Mouse (Mus musculus): ENCODE measurements around the gene Fbxw8. TPM values are rescaled to one million over a fixed set of nuclear protein-coding genes. Genes with fewer than 3 reads are reported as not detected.

Fbxw8 gene
- polyA plus RNA-seq, 1 experiment: 19.6 TPM

- H3K4me1 ChIP-seq (ENCODE audit: control insufficient read depth, insufficient read depth, low read length): peaks cover 14% of the 10 kb centered on the region
- H3K27ac ChIP-seq (ENCODE audit: control insufficient read depth, insufficient read depth, low read depth, low read length): no peak overlapping the region
- no peaks in the 10 kb centered on the region for H3K36me3 ChIP-seq (ENCODE audit: control insufficient read depth, insufficient read depth, low read length)
- H3K4me3 ChIP-seq (ENCODE audit: control insufficient read depth, low read depth, low read length): no peak overlapping the region
- TF ChIP-seq POLR2A (IDR thresholded peaks at IDR 0.05; ENCODE audit: control insufficient read depth, low read depth, low read length) (no peak), CTCF (IDR thresholded peaks at IDR 0.05; ENCODE audit: control insufficient read depth, insufficient read depth, insufficient replicate concordance, low read depth, low read length) (no peak)
- peaks cover 4% of the 10 kb centered on the region for H3K27me3 ChIP-seq (ENCODE audit: control insufficient read depth, insufficient read depth, low read length)
These were observed 15.7 kb upstream of the Fbxw8 start for GRCm38 (mm10) chr5:118170888-118171529.

GRCm38 (mm10) chr5:118169222-118170221 lies 14.3 kb upstream of the Fbxw8 start:
- no peaks in the 10 kb centered on the region for H3K36me3 ChIP-seq (ENCODE audit: control insufficient read depth, insufficient read depth, low read length)
- no peak for TF ChIP-seq CTCF (IDR thresholded peaks at IDR 0.05; ENCODE audit: control insufficient read depth, insufficient read depth, insufficient replicate concordance, low read depth, low read length)
- no peak overlapping the region for H3K27ac ChIP-seq (ENCODE audit: control insufficient read depth, insufficient read depth, low read depth, low read length)
- H3K4me3 ChIP-seq (ENCODE audit: control insufficient read depth, low read depth, low read length): peak overlapping the region; percentile 37; the same call in 1 of the 2 replicates
- H3K4me1 ChIP-seq (ENCODE audit: control insufficient read depth, insufficient read depth, low read length): peaks cover 13% of the 10 kb centered on the region
- H3K27me3 ChIP-seq (ENCODE audit: control insufficient read depth, insufficient read depth, low read length): peaks cover 4% of the 10 kb centered on the region

- H3K27ac ChIP-seq (ENCODE audit: control insufficient read depth, insufficient read depth, low read depth, low read length): no peak overlapping the region
- TF ChIP-seq CTCF (IDR thresholded peaks at IDR 0.05; ENCODE audit: control insufficient read depth, insufficient read depth, insufficient replicate concordance, low read depth, low read length): no peak
- TF ChIP-seq POLR2A (IDR thresholded peaks at IDR 0.05; ENCODE audit: control insufficient read depth, low read depth, low read length): no peak
- H3K27me3 ChIP-seq (ENCODE audit: control insufficient read depth, insufficient read depth, low read length): peaks cover 4% of the 10 kb centered on the region
- H3K4me1 ChIP-seq (ENCODE audit: control insufficient read depth, insufficient read depth, low read length): peaks cover 12% of the 10 kb centered on the region
- no peak overlapping the region for H3K4me3 ChIP-seq (ENCODE audit: control insufficient read depth, low read depth, low read length)
- H3K36me3 ChIP-seq (ENCODE audit: control insufficient read depth, insufficient read depth, low read length): no peaks in the 10 kb centered on the region
These were observed 12.3 kb upstream of the Fbxw8 start for GRCm38 (mm10) chr5:118167561-118167995.

GRCm38 (mm10) chr5:118165462-118165861 lies 10.2 kb upstream of the Fbxw8 start:
- no peak overlapping the region for H3K4me3 ChIP-seq (ENCODE audit: control insufficient read depth, low read depth, low read length)
- peaks cover 2% of the 10 kb centered on the region for H3K4me1 ChIP-seq (ENCODE audit: control insufficient read depth, insufficient read depth, low read length)
- H3K27me3 ChIP-seq (ENCODE audit: control insufficient read depth, insufficient read depth, low read length): peaks cover 4% of the 10 kb centered on the region
- TF ChIP-seq CTCF (IDR thresholded peaks at IDR 0.05; ENCODE audit: control insufficient read depth, insufficient read depth, insufficient replicate concordance, low read depth, low read length): no peak
- no peak for TF ChIP-seq POLR2A (IDR thresholded peaks at IDR 0.05; ENCODE audit: control insufficient read depth, low read depth, low read length)
- H3K27ac ChIP-seq (ENCODE audit: control insufficient read depth, insufficient read depth, low read depth, low read length): no peak overlapping the region
- H3K36me3 ChIP-seq (ENCODE audit: control insufficient read depth, insufficient read depth, low read length): no peaks in the 10 kb centered on the region

GRCm38 (mm10) chr5:118164581-118164980 lies 9.3 kb upstream of the Fbxw8 start, which contains the start of gene Hrk:
Hrk (plus strand) TSS chr5:118164648.
- TF ChIP-seq CTCF (IDR thresholded peaks at IDR 0.05; ENCODE audit: control insufficient read depth, insufficient read depth, insufficient replicate concordance, low read depth, low read length) (no peak), POLR2A (IDR thresholded peaks at IDR 0.05; ENCODE audit: control insufficient read depth, low read depth, low read length) (no peak)
- no peaks in the 10 kb centered on the region for H3K36me3 ChIP-seq (ENCODE audit: control insufficient read depth, insufficient read depth, low read length)
- no peak within 1 kb of the TSS for H3K4me3 ChIP-seq (ENCODE audit: control insufficient read depth, low read depth, low read length)
- peaks cover 4% of the 10 kb centered on the region for H3K27me3 ChIP-seq (ENCODE audit: control insufficient read depth, insufficient read depth, low read length)
- H3K4me1 ChIP-seq (ENCODE audit: control insufficient read depth, insufficient read depth, low read length): no peaks in the 10 kb centered on the region; the same call in none of the 2 replicates
- no peak within 1 kb of the TSS for H3K27ac ChIP-seq (ENCODE audit: control insufficient read depth, insufficient read depth, low read depth, low read length)

GRCm38 (mm10) chr5:118160691-118161090 lies 5.4 kb upstream of the Fbxw8 start:
- Histone ChIP-seq H3K4me3 (ENCODE audit: control insufficient read depth, low read depth, low read length) (no peak overlapping the region), H3K27me3 (ENCODE audit: control insufficient read depth, insufficient read depth, low read length) (no peaks in the 10 kb centered on the region), H3K27ac (ENCODE audit: control insufficient read depth, insufficient read depth, low read depth, low read length) (no peak overlapping the region), H3K4me1 (ENCODE audit: control insufficient read depth, insufficient read depth, low read length) (no peaks in the 10 kb centered on the region), H3K36me3 (ENCODE audit: control insufficient read depth, insufficient read depth, low read length) (no peaks in the 10 kb centered on the region)
- TF ChIP-seq CTCF (IDR thresholded peaks at IDR 0.05; ENCODE audit: control insufficient read depth, insufficient read depth, insufficient replicate concordance, low read depth, low read length): no peak
- TF ChIP-seq POLR2A (IDR thresholded peaks at IDR 0.05; ENCODE audit: control insufficient read depth, low read depth, low read length): no peak

GRCm38 (mm10) chr5:118156976-118157375 lies 1.7 kb upstream of the Fbxw8 start:
- TF ChIP-seq POLR2A (IDR thresholded peaks at IDR 0.05; ENCODE audit: control insufficient read depth, low read depth, low read length) (no peak), CTCF (IDR thresholded peaks at IDR 0.05; ENCODE audit: control insufficient read depth, insufficient read depth, insufficient replicate concordance, low read depth, low read length) (no peak)
- Histone ChIP-seq H3K4me1 (ENCODE audit: control insufficient read depth, insufficient read depth, low read length) (no peaks in the 10 kb centered on the region; the same call in none of the 2 replicates), H3K36me3 (ENCODE audit: control insufficient read depth, insufficient read depth, low read length) (no peaks in the 10 kb centered on the region), H3K27me3 (ENCODE audit: control insufficient read depth, insufficient read depth, low read length) (no peaks in the 10 kb centered on the region), H3K27ac (ENCODE audit: control insufficient read depth, insufficient read depth, low read depth, low read length) (no peak overlapping the region), H3K4me3 (ENCODE audit: control insufficient read depth, low read depth, low read length) (no peak overlapping the region)
